Mouse (Mus musculus) heart, embryonic 12.5 days (tissue): ENCODE results near the gene Padi6. TPM values are rescaled to one million over a fixed set of nuclear protein-coding genes. Genes with fewer than 3 reads are reported as not detected.

ENCODE experiments used
- ATAC-seq: fragments of 200-750 bp; cut with Nextera tagmentation; 2 replicates; pipeline ENCODE4 v1.8.0; 2017; ENCODE audit warnings: moderate TSS enrichment, moderate library complexity; ENCODE audit not compliant: insufficient number of reproducible peaks, low FRiP score
- H3K27ac ChIP-seq: fragments of 300-500 bp; sonication (generic); 2 replicates; pipeline ENCODE4 v1.5.1; 2016; ENCODE audit warnings: mild to moderate bottlenecking, moderate library complexity; ENCODE audit not compliant: poor library complexity, severe bottlenecking
- H3K27me3 ChIP-seq: fragments of 300-500 bp; sonication (generic); replicated peaks from 2 replicates; pipeline ENCODE4 v1.6.1; 2016; ENCODE audit warnings: mild to moderate bottlenecking, moderate library complexity
- H3K36me3 ChIP-seq: fragments of 300-500 bp; sonication (generic); 2 replicates; pipeline ENCODE4 v1.6.1; 2016; ENCODE audit warnings: mild to moderate bottlenecking, moderate library complexity
- H3K4me1 ChIP-seq: fragments of 300-500 bp; sonication (generic); replicated peaks from 2 replicates; pipeline ENCODE4 v1.6.1; 2016; ENCODE audit warnings: mild to moderate bottlenecking
- H3K4me2 ChIP-seq: fragments of 300-500 bp; sonication (generic); 2 replicates; pipeline ENCODE4 v1.6.1; 2016; ENCODE audit warnings: mild to moderate bottlenecking, moderate library complexity
- H3K4me3 ChIP-seq: fragments of 300-500 bp; sonication (generic); 2 replicates; pipeline ENCODE4 v1.5.1; 2016; ENCODE audit warnings: mild to moderate bottlenecking
- H3K9ac ChIP-seq: fragments of 300-500 bp; sonication (generic); 2 replicates; pipeline ENCODE4 v1.6.1; 2016; ENCODE audit warnings: mild to moderate bottlenecking, moderate library complexity
- H3K9me3 ChIP-seq: fragments of 300-500 bp; sonication (generic); replicated peaks from 2 replicates; pipeline ENCODE4 v1.6.1; 2016; ENCODE audit warnings: mild to moderate bottlenecking, moderate library complexity
- WGBS: fragments of 180-500 bp; shearing (Covaris S2); methylation state at CpG from one replicate; pipeline ENCODE4 v1.1.7; 2016; 5-methylcytosine and 5-hydroxymethylcytosine counted together
- polyA plus RNA-seq: library from polyadenylated mRNA; unstranded; fragments of >200 nt; fragmentation: Nextera tagmentation; extraction: Ambion mirVana; gene quantifications from 2 replicates; pipeline ENCODE4 v1.2.1, GENCODE M21; 2016

Gene Padi6
- polyA plus RNA-seq, 1 experiment from 2014 or later, result not detected

DNA sequence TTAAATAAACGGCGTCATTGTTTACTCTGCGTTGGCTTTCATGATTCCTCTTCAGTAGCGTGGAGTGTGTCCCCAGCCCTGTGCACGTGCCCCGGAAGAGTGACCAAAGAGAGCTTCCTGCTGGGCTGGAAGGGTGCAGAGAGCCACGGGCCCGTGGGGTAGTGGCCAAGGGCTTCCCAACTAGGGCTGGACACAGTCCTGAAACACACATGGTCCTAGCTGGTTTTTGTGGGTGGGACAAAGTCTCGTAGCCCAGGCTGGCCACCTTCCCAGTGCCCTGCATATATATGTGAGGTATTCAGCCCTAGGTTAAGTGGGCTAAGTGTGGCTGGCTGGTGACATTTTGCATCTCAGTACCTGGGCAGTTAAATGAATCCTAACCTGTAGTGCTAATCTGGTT lies 19.3 kb downstream of the Padi6 start:
- Histone ChIP-seq H3K4me3 (no peak overlapping the region), H3K27ac (no peak overlapping the region), H3K4me1 (peaks cover 17% of the 10 kb centered on the region), H3K36me3 (peaks cover 50% of the 10 kb centered on the region), H3K4me2 (no peak overlapping the region), H3K27me3 (no peaks in the 10 kb centered on the region), H3K9me3 (no peaks in the 10 kb centered on the region), H3K9ac (no peak overlapping the region)
- no peak for ATAC-seq
- WGBS, result 88% methylated on average over 9 of the region's 9 CpGs

DNA sequence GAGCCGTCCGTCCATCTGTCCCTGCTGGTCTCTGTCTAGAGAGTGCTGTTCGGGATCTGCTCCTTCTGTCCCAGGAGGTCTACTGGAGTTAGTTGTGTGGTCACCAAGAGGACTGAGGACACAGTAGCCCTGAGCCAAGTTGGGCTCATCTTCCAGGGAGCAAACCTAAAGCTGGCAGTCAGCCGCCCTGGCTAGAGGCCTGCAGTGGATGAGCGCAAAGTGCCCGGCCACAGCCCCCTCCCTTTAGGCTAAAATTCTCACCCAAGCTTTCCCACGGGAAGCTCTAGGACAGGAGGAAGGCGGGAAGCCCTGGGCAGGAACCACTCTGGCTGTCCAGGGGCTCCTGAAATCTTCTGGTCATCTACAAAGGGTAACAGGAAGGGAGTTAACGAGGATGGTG lies 19.7 kb downstream of the Padi6 start:
- Histone ChIP-seq H3K9me3 (no peaks in the 10 kb centered on the region), H3K27me3 (no peaks in the 10 kb centered on the region), H3K4me2 (no peak overlapping the region), H3K27ac (no peak overlapping the region), H3K4me1 (peaks cover 17% of the 10 kb centered on the region), H3K36me3 (peaks cover 55% of the 10 kb centered on the region), H3K4me3 (no peak overlapping the region), H3K9ac (no peak overlapping the region)
- 78% methylated on average over 9 of the region's 9 CpGs for WGBS
- ATAC-seq, result no peak

DNA sequence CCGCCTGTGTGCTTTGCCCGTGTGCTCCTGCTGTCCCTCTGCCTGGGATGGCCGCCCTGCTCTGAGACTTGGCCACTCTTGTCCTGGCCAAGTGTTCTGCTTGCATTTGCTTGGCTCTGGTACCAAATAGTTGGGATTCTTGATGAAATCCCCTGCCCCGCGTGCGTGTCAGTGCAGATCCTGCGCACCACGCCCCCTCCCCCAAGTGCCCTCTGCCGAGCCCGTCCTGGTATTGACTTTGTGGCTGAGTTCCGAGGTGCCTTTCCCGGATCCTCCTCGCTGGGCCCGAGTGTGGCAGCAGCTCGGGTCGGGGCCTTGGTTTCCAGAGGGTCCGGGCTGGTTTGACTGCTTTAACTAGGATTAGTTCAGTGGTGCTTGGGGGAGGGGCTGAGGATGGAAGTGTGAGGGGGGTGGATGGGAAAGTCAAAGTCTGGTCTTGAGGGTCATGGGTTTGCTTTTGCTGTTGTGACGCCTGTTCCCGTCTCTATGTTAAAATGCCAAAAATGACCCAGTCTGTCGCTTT lies 20.4 kb downstream of the Padi6 start:
- H3K9ac ChIP-seq, result 0 out of 2 replicates have a peak overlapping the region, but pooled peaks have one; percentile 13
- ATAC-seq, result no peak
- no peaks in the 10 kb centered on the region for H3K9me3 ChIP-seq
- H3K27ac ChIP-seq, result no peak overlapping the region
- peaks cover 17% of the 10 kb centered on the region for H3K4me1 ChIP-seq
- no peak overlapping the region for H3K4me2 ChIP-seq
- 86% methylated on average over 20 of the region's 20 CpGs for WGBS
- H3K36me3 ChIP-seq, result peaks cover 60% of the 10 kb centered on the region
- H3K27me3 ChIP-seq, result no peaks in the 10 kb centered on the region
- no peak overlapping the region for H3K4me3 ChIP-seq

DNA sequence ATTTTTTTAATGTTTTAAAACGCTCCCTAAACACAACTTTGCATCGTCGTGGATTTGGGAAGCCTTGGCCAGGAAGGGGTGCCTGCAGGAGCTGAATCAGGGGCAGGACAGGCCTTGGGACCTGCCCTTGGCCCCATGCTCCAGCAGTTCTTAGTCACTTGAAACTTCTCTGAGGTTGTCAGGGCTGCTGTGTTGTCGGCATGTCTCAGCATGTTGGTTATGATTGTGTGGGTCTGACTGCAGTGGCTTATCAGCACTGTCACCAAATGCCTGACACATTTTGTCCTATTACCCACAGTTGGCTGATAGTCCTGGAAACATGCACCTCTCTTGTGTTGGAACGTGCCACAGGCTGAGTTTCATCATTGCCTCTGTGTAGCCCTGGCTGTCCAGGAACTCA lies 22.4 kb downstream of the Padi6 start:
- Histone ChIP-seq H3K4me1 (peaks cover 17% of the 10 kb centered on the region), H3K9me3 (no peaks in the 10 kb centered on the region), H3K9ac (no peak overlapping the region), H3K27me3 (no peaks in the 10 kb centered on the region), H3K27ac (no peak overlapping the region), H3K36me3 (peaks cover 80% of the 10 kb centered on the region), H3K4me2 (no peak overlapping the region), H3K4me3 (no peak overlapping the region)
- ATAC-seq, result 0 out of 2 replicates have a peak, but pooled peaks have one; percentile 6
- WGBS, result 72% methylated on average over 5 of the region's 5 CpGs

DNA sequence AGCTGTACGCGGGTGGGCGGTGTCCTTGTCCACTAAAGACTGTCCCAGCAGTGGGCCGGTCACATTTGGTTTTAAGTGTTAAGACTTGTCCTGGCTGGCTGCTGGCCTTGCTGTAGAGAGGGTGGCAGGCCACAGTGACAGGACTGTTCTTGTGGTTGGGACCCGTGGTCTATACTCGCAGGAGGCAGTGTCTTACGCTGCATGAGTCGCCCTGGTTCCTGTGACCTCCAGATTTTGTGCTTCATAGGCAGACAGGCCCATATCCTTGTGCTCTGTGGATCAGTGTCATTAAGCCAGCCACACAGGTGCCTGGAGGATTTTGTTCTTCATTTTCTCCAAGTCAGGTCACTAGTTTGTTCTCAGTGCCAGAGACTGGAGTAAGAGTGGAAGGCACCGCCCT lies 24.0 kb downstream of the Padi6 start:
- Histone ChIP-seq H3K4me1 (peaks cover 18% of the 10 kb centered on the region), H3K27me3 (no peaks in the 10 kb centered on the region), H3K27ac (no peak overlapping the region), H3K36me3 (peaks cover 89% of the 10 kb centered on the region), H3K4me2 (no peak overlapping the region), H3K4me3 (no peak overlapping the region), H3K9ac (no peak overlapping the region), H3K9me3 (no peaks in the 10 kb centered on the region)
- no peak for ATAC-seq
- WGBS, result 95% methylated on average over 9 of the region's 9 CpGs

DNA sequence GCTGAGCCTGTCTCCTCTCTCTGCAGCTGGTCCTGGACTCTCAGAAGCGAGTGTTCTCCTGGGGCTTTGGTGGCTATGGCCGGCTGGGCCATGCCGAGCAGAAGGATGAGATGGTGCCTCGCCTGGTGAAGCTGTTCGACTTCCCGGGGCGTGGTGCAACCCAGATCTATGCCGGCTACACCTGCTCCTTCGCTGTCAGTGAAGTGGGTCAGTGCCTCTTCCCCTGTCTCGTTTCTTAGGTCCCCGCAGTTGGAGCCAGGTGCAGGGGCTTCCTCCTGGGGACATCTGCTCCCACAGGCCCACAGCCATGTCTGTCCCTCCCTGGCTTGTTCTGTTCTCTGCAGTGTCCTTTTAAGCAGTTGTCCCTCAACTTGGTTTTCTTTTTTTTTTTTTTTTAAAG lies 25.4 kb downstream of the Padi6 start:
- H3K4me2 ChIP-seq, result no peak overlapping the region
- no peaks in the 10 kb centered on the region for H3K27me3 ChIP-seq
- H3K4me3 ChIP-seq, result no peak overlapping the region
- peaks cover 91% of the 10 kb centered on the region for H3K36me3 ChIP-seq
- peaks cover 30% of the 10 kb centered on the region for H3K4me1 ChIP-seq
- H3K27ac ChIP-seq, result no peak overlapping the region
- no peaks in the 10 kb centered on the region for H3K9me3 ChIP-seq
- ATAC-seq, result no peak
- 91% methylated on average over 11 of the region's 11 CpGs for WGBS
- no peak overlapping the region for H3K9ac ChIP-seq

DNA sequence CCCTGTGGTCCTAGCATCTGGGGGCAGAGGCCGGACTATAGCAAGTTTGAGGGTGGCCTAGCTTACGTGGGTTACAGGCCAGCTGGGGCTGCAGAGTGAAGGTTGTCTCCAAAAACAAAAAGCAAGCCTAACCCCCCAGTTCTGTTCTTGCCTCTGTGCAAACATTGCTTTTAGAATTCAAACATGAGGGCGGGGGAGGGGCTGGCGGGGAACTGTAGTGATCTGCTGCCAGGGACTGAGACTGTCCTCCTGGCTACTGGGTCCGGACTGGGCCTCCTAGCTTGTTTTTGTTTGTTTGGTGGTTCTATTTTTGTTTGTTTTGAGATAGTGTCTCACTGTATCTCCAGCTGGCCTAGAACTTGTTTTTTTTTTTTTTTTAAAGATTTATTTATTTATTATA lies 27.9 kb downstream of the Padi6 start:
- H3K9ac ChIP-seq, result no peak overlapping the region
- no peaks in the 10 kb centered on the region for H3K9me3 ChIP-seq
- peak overlapping the region; percentile 2; the same call in 1 of the 2 replicates for H3K27ac ChIP-seq
- ATAC-seq, result no peak
- H3K4me1 ChIP-seq, result peaks cover 30% of the 10 kb centered on the region
- no peaks in the 10 kb centered on the region for H3K27me3 ChIP-seq
- peaks cover 90% of the 10 kb centered on the region for H3K36me3 ChIP-seq
- no peak overlapping the region for H3K4me2 ChIP-seq
- no peak overlapping the region for H3K4me3 ChIP-seq
- 84% methylated on average over 5 of the region's 5 CpGs for WGBS

DNA sequence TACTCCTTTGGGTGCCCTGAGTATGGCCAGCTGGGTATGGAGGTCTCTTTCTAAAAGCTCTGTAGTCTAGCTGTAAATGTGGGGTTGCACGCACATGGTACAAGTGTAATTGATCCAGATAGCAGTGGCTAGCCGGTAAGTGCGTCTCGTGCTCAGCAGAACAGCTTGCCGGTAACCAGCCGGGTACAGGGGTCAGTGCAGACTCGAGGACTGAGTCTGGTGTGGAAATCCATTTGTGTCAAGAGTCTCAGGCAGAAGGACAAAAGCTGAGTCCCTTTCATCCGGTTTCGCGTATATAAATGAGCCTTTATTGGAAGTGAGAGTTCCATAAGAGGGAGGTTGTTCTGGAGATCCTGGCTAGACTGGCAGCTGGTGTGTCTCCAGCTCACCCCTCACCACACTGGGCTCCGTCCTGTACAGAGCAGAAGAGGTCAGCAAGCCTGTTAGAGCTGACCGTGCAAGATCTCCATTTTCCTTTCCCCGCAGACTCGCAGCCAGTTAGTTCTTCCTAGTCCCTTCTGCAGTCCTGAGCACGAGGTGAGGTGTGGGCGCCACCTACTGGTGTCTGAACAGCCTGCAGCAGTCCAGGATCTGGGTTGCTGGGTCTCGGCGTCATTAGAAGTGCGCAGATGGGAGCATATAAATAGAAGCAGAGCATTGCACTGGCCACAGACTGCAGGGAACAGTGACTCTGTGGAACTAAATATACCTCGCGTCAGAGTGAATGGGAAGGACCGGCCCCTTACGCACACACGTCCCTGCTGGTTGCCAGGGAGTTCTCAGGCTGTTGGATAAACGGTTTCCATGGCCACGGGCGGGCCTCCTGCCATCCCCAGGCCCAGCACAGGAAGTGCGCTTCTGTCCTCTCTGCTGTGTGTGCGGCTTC lies 28.7 kb downstream of the Padi6 start:
- Histone ChIP-seq H3K4me2 (no peak overlapping the region), H3K4me1 (peaks cover 32% of the 10 kb centered on the region), H3K9ac (no peak overlapping the region), H3K4me3 (no peak overlapping the region), H3K27me3 (no peaks in the 10 kb centered on the region), H3K9me3 (no peaks in the 10 kb centered on the region), H3K36me3 (peaks cover 90% of the 10 kb centered on the region), H3K27ac (peak overlapping the region; percentile 2; the same call in 1 of the 2 replicates)
- peak; percentile 83 for ATAC-seq
- 51% methylated on average over 29 of the region's 29 CpGs for whole genome bisulfite sequencing

DNA sequence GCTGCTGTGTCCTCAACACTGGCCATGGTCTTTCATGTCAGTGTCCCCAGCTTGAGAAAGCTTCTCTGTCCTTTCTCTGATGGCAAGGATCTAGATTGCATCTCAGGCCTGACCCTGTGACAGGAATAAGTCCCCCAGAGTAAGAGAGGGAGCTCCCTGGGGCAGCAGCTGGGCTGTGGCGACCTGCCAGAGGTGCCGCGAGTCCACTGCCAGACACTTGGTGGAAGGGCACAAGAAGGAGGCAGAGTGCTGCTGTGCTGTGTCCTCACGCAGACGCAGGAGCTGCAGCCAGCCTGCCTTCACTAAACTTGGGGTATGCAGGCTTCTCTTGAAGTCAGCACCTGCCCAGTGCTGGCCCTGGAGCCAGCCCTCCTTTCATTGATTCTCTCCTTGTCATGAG lies 31.1 kb downstream of the Padi6 start:
- peaks cover 53% of the 10 kb centered on the region for H3K4me1 ChIP-seq

DNA sequence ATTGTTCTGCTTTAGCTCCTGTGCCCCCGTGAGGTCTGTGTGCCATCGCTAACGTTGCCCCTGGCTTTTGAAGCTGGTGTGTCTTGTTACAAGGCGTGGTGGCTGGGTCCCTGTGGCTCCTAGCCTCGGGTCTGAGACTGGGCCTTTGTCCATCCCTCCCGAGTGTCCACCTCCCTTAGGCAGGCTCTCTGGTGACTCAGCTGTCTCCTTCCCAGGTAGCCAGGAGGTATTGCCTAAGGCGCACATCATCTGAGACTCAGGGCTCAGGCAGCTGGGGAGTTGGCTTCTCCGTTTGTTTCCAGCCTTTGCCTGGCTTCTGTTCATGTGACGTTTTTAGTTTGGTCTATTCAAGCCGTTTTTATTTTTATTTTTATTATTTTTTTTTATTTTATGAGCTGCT lies 31.7 kb downstream of the Padi6 start:
- Histone ChIP-seq H3K27ac (no peak overlapping the region), H3K36me3 (peaks cover 88% of the 10 kb centered on the region), H3K9me3 (no peaks in the 10 kb centered on the region), H3K4me2 (no peak overlapping the region), H3K9ac (no peak overlapping the region), H3K4me3 (no peak overlapping the region), H3K27me3 (no peaks in the 10 kb centered on the region), H3K4me1 (peaks cover 58% of the 10 kb centered on the region)
- no peak for ATAC-seq
- WGBS, result 87% methylated on average over 10 of the region's 10 CpGs

More for the DNA sequence above, 31.1 kb downstream of the Padi6 start:
- no peaks in the 10 kb centered on the region for H3K27me3 ChIP-seq
- H3K9me3 ChIP-seq, result no peaks in the 10 kb centered on the region
- H3K36me3 ChIP-seq, result peaks cover 88% of the 10 kb centered on the region
- no peak overlapping the region for H3K27ac ChIP-seq
- ATAC-seq, result no peak
- no peak overlapping the region for H3K9ac ChIP-seq
- no peak overlapping the region for H3K4me2 ChIP-seq
- H3K4me3 ChIP-seq, result no peak overlapping the region
- 80% methylated on average over 5 of the region's 5 CpGs for WGBS

DNA sequence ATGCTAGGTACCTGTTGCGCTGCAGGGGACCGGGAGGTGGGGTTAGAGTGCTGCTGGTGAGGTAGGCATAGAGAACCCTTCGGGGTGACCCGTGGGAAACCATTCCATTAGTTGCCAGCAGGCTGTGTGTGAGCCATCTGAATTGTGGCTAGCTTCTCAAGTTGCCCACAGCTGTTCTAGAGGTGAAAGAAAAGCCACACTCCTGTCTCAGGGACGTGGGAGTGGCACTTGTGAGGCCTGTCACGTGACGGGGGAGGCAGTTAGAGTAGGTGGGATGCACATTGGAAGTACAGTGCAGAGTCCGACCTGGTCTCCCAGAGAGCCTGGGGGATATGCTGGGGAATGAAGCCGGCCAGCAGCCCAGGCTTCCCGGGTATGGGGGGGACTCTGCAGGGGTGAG lies 32.8 kb downstream of the Padi6 start:
- H3K27me3 ChIP-seq, result no peaks in the 10 kb centered on the region
- no peak overlapping the region for H3K9ac ChIP-seq
- H3K36me3 ChIP-seq, result peaks cover 83% of the 10 kb centered on the region
- H3K4me3 ChIP-seq, result no peak overlapping the region
- no peaks in the 10 kb centered on the region for H3K9me3 ChIP-seq
- H3K4me2 ChIP-seq, result no peak overlapping the region
- H3K27ac ChIP-seq, result no peak overlapping the region
- 85% methylated on average over 10 of the region's 10 CpGs for WGBS
- no peak for ATAC-seq
- H3K4me1 ChIP-seq, result peaks cover 65% of the 10 kb centered on the region
